Mouse (Mus musculus) brain, embryonic 14.5 days (tissue): ENCODE data around the gene Slc35f2. TPM values are rescaled to one million over a fixed set of nuclear protein-coding genes. Genes with fewer than 3 reads are reported as not detected.

Experiments
- DNase-seq: peaks from one replicate; pipeline ENCODE4 v3.0.0-alpha.2; 2011; ENCODE audit warnings: low read depth
- CTCF ChIP-seq: fragments of 200-500 bp; IDR thresholded peaks from 2 replicates; pipeline ENCODE4 v1.5.1; 2012; ENCODE audit warnings: inconsistent platforms, mild to moderate bottlenecking, moderate library complexity, borderline replicate concordance; ENCODE audit not compliant: insufficient read depth, insufficient read length; ENCODE audit errors: extremely low read depth
- POLR2A ChIP-seq: fragments of 200-500 bp; IDR thresholded peaks from 2 replicates; pipeline ENCODE4 v1.6.1; 2012; ENCODE audit warnings: mild to moderate bottlenecking, inconsistent platforms, borderline replicate concordance; ENCODE audit not compliant: poor library complexity, insufficient read depth, insufficient read length, severe bottlenecking; ENCODE audit errors: extremely low read depth
- polyA plus RNA-seq: library from polyadenylated mRNA; depleted of rRNA; stranded (reverse); fragments of >200 nt; gene quantifications from 2 replicates; pipeline ENCODE4 v1.2.3, GENCODE M21; 2012; rRNA removed

Gene Slc35f2
- 8.3 and 8.4 TPM in 2 replicates for polyA plus RNA-seq

- DNase-seq = peak; percentile 67
- TF ChIP-seq POLR2A (no peak), CTCF (no peak)
Observed at GRCm38 (mm10) chr9:53771344-53772021, at the start of gene Slc35f2. Gene Slc35f2, plus strand, starts transcription at chr9:53771538.

DNA sequence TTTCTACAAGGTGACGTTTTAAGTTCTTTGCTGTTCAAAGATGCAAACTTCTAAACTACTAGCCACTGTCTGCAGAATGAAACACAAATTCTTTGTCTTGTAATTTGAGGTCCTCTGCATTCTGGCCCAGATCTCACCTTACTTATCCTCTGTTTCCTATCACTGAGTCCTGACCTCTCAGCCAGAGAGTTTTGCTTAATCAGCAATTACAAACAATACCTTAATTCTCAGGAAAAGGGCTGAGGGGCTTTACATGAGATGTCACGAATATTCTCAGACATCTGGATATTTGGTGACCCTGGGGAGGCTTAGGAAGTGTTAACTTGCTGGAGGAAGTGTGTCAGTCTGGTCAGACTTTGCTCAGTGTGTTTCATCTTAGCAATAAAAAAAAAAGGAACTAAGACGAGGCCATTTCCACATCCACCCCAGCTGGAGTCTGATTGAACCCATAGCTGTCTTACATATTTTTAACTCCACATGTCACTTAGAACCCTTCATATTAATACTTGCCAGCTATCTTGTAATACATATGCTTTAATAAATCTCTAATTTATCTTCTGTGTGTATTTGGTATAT is 30.4 kb upstream of the Slc35f2 start:
- TF ChIP-seq CTCF (no peak), POLR2A (no peak)
- no peak for DNase-seq

DNA sequence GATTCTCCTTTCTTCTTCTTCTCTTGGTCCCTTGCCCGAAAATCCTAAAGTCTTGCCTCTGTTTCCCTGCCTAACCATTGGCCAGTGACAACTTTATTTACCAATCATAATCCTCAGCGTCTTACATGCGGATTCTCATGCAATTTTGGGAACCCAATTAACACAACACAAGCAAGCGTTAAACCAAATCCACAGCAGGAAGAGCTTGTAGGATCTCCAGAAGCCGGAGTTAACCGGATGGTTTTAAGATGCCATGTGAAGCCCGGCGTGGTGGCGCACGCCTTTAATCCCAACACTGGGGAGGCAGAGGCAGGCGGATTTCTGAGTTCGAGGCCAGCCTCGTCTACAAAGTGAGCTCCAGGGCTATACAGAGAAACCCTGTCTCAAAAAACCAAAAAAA is 20.9 kb upstream of the Slc35f2 start:
- DNase-seq = no peak
- TF ChIP-seq CTCF (no peak), POLR2A (no peak)

- DNase-seq = no peak
- peak; percentile 8; the same call in 1 of the 2 replicates for TF ChIP-seq CTCF
- TF ChIP-seq POLR2A = no peak
Observed at GRCm38 (mm10) chr9:53750899-53751298, 20.4 kb upstream of the Slc35f2 start.

GRCm38 (mm10) chr9:53754801-53755200 is 16.5 kb upstream of the Slc35f2 start:
- TF ChIP-seq CTCF (no peak), POLR2A (no peak)
- no peak for DNase-seq

- DNase-seq = no peak
- no peak for TF ChIP-seq CTCF
- no peak for TF ChIP-seq POLR2A
Observed at GRCm38 (mm10) chr9:53758142-53758541, 13.2 kb upstream of the Slc35f2 start.

DNA sequence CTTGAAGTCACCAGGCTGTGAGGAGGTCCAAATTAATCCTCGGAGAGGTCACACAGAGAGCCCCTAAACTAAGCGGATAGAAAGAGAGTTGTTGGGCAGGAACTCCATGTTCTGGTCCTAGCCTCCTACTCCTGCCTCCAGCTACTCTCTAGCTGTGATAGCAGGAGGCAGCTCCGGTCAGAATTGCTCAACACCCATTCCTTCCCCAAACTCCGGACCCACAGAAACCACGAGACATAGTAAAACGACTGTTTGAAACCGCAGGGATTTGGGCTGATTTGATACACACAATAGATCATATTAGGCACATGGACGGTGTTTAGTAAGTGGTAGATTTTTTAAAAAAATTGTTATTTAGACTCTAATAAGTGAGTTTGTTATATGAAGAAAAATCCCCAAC is 6.6 kb upstream of the Slc35f2 start:
- TF ChIP-seq POLR2A = no peak
- no peak for TF ChIP-seq CTCF

DNA sequence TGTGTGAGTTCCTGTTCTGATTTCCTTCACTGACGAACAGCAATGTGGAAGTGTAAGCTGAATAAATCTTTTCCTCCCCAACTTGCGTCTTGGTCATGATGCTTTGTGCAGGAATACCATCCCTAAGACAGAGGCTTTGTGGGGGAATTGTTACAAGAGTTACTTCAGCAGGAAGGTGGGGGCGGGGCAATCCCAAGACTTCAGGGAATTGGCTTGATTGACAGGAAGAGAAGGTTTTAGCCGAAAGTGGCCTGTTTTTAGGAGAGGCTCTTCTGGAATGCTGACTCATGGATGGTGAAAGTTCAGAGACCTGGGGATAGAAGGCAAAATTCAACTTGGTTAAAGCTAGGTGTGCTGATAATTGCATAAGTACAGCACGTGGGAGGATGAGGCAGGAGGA is 2.9 kb upstream of the Slc35f2 start:
- TF ChIP-seq CTCF (no peak), POLR2A (no peak)
- no peak for DNase-seq

More for the DNA sequence above, 6.6 kb upstream of the Slc35f2 start:
- no peak for DNase-seq

- TF ChIP-seq CTCF (no peak), POLR2A (no peak)
- DNase-seq = no peak
Observed at GRCm38 (mm10) chr9:53770771-53771343, 481 bp upstream of the Slc35f2 start.

GRCm38 (mm10) chr9:53772121-53772561 is 803 bp downstream of the Slc35f2 start:
- TF ChIP-seq POLR2A (no peak), CTCF (no peak)
- no peak for DNase-seq

DNA sequence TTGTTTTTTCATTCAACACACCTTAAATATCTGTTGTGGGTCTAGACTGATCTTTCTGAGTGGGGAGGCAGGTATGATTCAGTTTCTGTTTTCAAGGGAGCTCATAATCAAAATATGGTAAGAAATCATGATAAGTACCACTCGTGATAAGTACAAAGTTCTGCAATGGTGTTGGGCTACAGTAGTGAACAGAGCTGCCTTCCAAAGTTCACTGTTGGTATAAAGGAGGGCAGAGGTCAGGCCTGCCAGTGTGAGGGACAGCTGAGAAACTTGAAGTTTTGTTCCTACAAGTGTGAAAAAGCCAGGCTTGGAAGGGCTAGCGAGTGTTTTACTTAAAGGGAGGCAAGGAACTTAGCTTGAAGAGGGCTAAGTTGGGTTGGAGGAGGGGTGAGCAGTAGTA is 4.2 kb downstream of the Slc35f2 start:
- no peak for DNase-seq
- TF ChIP-seq CTCF (no peak), POLR2A (no peak)
